Mouse (Mus musculus) olfactory bulb, adult 2 months (tissue): ENCODE results near the gene Stambp.

ENCODE experiments used
- CTCF ChIP-seq: fragments of 200-500 bp; IDR thresholded peaks from 2 replicates; pipeline ENCODE4 v1.5.1; 2012; ENCODE audit warnings: low read depth, mild to moderate bottlenecking, low read length, moderate library complexity; ENCODE audit not compliant: insufficient read depth
- POLR2A ChIP-seq: fragments of 200-500 bp; IDR thresholded peaks from 2 replicates; pipeline ENCODE4 v1.6.1; 2012; ENCODE audit warnings: mild to moderate bottlenecking, low read depth, low read length, moderate library complexity; ENCODE audit not compliant: insufficient read depth

GRCm38 (mm10) chr6:83500462-83500861 lies 72.1 kb downstream of the Stambp start:
- no peak for TF ChIP-seq POLR2A
- no peak for TF ChIP-seq CTCF
